ENCODE assay signal across 16 mouse cellular contexts in genomic region chr3:27140101-27140500, GRCm38 (mm10).
"Had no signal": no experiment of that assay in that cellular context is flagged by ENCODE, and none has a peak within 500 bp of the region (broad histone marks: within the 10 kb centered on the region; RNA-seq: fewer than 3 reads in every experiment).

No protein-coding gene starts in this region.

- H3K4me3 ChIP-seq: neural tube, embryonic 13.5 days; neural tube, embryonic 15.5 days; stomach, embryonic 15.5 days had no signal

- H3K27me3 ChIP-seq: neural tube, embryonic 13.5 days; neural tube, embryonic 15.5 days; stomach, embryonic 15.5 days had no signal

- H3K27ac ChIP-seq: neural tube, embryonic 13.5 days; neural tube, embryonic 15.5 days; stomach, embryonic 15.5 days; stomach, postnatal 0 days had no signal

- H3K4me1 ChIP-seq: neural tube, embryonic 13.5 days; neural tube, embryonic 15.5 days; stomach, embryonic 15.5 days had no signal

- DNase-seq: retina, postnatal 1 day; right cerebral cortex, adult 18-20 months; right cerebral cortex, postnatal 14 days; right cerebral cortex, postnatal 25 days; right cerebral cortex, postnatal 4 days; spleen, adult 18-20 months; thymus, adult 18-20 months; thymus, adult 2 months; thymus, postnatal 14 days; thymus, postnatal 25 days; thymus, postnatal 36 days; thymus, postnatal 4 days had no signal

- H3K9me3 ChIP-seq: neural tube, embryonic 13.5 days; neural tube, embryonic 15.5 days; stomach, embryonic 15.5 days had no signal

- H3K36me3 ChIP-seq: neural tube, embryonic 15.5 days had no signal
